Mouse (Mus musculus): ENCODE measurements around the gene Pkd1l1.

Pkd1l1 gene

DNA sequence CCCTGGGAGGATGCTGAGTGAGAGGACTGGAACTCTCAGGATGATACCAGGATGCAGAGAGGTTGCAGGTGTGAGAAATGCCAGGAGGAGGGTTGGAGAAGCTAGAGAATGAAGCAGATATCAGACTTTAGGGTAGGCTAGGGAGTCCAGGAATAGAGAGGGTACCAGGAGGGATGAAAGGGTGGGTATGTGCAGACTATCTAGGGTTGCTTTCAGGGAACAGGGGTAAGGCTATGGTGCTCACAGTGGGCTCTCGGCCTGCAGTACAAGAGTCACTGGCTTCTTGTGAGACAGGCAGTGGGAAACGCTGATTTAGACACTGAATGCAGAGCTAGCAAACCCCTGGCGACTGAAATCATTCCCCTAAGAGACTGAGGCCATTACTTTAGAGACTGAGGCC, at the start of gene Pkd1l1:
Gene Pkd1l1 (minus strand): TSS at position 101 of the 400 bp plus-strand sequence.
- in situ Hi-C loops (cut with MboI, MseI) = loop anchor here (5.0 kb wide), 1 partner anchor 74 kb away; the partner anchor contains the start of genes Gm11992 and Sun3

DNA sequence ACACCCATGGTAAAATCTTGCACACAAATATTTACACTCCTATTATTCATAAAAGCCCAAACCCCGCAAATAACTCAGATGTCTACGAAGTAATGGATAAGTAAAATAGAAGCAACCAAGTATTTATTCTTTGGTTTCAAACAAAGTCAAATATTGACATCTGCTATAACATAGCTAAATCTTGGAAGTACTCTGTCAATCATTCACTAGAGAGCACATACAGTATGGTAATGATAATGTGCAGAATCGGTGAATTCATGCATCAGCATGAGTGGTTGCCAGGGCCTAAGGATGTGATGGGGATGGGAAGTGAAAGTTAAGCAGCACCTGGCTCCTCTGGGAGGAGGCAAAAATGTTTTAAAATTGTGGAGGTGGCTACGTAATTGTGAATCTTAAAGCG, 47.1 kb upstream of the Pkd1l1 start:
- in situ Hi-C loops (cut with MboI, MseI) = no loop called here

DNA sequence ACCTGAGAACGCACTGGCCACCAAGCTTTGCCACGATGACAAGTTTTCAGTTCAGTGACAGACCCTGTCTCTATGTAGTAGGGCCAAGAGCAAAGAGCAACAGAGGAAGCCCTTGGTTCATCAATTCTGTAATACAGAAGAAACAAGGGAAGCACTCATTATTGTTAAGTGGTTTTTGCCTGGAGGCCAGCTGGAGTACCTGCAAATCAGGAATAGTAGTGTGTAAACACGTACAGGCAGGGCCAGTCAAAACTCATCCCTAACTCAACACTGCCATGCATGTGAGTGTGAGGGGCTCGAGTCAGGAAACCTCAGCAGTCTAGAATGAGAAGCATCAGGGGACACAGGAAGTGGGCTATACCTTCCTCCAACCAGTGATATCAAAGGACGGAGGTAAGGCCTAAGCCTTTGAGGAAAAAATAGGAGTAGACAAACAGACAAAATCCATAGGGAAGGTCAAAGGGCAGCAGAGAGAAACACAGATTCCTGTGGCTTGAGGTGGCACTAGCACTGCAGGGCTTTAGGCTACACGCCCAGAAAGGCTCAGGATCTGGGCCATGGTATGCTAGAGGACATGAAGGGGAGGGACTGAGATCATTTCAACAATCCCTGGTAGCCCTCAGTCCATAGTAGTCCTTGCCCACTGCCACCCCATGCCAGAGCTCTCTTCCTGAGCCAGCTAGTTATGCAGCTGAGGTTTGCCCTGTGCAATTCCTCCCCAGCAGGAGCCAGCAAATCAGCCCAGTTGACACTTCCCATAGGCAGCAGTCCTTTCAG, 45.6 kb upstream of the Pkd1l1 start:
- in situ Hi-C loops (cut with MboI, MseI) = no loop called here

DNA sequence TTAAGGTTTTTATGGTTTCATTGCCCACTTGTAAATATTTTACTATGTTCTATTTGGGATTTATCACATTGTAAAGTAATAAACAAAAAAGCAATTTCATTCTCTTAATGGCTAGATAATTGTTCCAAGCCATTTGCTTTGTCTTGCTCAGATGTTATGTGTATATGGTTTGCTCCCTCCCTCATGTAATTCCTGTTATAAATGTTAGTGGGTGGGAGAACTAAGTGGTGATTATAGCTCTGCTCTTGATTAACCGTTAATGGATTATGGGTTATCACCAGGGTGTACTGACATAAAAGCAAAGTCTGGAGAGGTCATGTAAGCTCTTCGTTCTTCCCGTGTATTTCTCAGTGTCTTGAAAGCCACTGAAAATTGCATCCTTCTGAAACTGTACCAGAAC, 41.7 kb upstream of the Pkd1l1 start:
- in situ Hi-C loops (cut with MboI, MseI) = no loop called here

DNA sequence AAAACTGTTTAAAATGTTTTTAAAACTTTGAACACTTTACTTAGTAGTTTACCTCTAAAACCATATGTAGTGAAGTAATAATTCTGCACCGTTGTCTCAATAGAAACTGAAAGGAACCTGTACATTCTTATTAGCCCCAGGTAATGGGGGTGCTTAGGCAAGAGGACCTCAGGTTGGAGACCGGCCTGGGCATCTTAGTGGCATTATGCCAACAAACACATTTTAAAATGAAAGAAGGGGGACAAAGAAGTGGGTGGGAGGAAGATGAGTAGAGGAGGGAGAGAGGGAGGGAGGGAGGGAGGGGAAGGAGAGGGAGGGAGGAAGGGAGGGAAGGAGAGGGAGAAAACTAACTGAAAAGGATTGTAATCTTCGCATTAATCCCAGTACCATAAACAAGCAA, 38.3 kb upstream of the Pkd1l1 start:
- in situ Hi-C loops (cut with MboI, MseI) = no loop called here

DNA sequence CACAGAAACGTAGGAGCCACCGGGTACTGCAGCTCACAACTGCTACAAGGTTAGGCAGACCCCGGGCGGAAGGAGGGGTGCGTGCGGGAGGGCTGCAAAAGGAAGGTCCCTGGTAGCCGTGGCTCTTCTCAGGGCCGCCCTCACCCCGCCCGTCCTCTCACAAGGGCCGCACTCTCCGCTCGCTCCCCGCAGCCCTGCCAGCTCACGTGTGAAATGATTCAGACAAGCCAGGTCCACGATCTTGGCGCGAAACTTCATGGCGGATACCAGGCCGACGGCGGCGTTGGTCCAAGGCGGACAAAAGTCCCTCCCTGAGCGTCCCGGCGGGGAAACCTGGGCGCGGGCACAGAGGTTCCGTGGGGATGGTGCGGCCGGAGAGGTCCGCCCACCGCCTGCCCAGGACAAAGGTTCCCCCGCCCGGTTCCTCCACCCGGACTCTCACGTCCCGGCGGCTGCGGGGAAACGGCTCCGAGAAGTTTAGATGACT, 37.8 kb upstream of the Pkd1l1 start, which contains the start of gene Hus1:
Gene Hus1 (minus strand): TSS at position 339 of the 487 bp plus-strand sequence.
- in situ Hi-C loops (cut with MboI, MseI) = no loop called here

DNA sequence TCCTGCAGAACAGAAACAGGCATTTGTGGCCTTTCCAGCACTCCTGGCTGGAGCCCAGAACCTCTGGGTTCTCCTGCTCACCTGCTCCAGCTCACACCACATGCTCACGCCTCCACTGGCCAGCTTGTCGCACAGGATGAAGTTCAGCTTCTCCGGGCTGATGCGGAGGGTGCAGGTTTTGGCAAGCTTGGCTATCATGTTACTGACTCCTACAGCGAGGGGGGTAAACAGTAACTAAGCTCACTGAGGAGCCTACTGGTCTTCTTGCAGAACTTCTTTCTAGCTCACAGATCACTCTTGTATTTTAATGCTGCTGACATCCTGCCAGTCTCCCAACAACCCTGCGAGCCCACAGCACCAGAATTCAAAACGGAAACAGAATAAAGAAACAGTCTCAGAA, 37.4 kb upstream of the Pkd1l1 start:
- in situ Hi-C loops (cut with MboI, MseI) = no loop called here

DNA sequence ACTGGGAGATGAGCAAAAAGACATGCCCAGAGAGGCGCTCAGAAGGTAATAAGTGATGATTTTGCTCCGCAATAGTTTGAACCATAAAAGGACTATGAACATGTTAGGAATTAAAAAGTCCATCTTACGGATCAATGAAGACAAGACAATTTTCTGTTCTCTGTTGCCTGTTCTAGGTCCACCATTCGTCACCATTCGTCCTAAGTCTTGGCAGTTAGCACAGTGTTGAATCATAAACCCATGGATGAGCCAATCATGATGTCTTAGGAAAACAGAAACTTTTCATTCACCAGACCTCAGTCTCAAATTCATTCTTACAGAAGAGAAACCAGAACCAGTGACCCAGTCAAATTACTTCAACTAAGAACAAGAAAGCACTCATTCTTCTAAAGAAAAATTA, 35.7 kb upstream of the Pkd1l1 start:
- in situ Hi-C loops (cut with MboI, MseI) = no loop called here

DNA sequence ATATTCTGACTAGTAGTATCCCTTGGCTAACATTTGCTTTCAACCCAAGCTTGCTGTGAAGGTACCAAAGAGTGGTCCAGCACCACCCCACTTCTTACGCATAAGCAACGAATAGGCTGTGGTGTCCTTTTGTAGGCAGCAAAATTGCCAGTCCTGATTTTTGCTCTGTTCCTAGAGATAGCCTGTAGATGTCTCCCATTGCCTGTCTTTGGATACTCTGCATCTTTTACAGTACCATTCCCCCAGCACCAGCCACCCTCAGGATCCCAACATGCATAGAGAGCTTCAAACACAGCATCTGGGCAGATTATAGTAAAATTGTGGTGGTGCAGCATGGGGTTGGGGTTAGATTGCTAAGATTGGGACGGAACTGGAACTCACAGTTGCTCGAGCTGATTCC, 15.0 kb upstream of the Pkd1l1 start:
- in situ Hi-C loops (cut with MboI, MseI) = no loop called here

DNA sequence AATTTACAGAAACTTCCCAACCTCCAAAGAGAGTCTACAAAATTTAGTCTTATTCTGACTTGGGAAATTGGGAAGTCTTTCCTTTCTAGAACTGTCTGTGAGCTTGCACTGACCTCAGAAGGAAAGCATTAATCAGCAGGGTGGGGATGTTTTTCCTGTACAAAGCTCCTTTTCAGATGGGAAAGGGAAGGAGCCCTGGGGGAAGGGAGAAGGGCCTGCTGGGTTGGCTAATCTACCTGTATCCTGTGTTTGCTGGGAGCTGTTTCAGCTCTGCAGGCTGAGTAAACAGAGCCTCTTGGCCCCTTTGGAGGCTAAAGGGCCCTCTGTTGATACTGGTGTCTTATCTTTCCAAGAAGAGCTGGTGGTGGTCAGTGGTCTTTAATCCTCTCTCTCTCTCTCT, 13.0 kb upstream of the Pkd1l1 start:
- in situ Hi-C loops (cut with MboI, MseI) = no loop called here

DNA sequence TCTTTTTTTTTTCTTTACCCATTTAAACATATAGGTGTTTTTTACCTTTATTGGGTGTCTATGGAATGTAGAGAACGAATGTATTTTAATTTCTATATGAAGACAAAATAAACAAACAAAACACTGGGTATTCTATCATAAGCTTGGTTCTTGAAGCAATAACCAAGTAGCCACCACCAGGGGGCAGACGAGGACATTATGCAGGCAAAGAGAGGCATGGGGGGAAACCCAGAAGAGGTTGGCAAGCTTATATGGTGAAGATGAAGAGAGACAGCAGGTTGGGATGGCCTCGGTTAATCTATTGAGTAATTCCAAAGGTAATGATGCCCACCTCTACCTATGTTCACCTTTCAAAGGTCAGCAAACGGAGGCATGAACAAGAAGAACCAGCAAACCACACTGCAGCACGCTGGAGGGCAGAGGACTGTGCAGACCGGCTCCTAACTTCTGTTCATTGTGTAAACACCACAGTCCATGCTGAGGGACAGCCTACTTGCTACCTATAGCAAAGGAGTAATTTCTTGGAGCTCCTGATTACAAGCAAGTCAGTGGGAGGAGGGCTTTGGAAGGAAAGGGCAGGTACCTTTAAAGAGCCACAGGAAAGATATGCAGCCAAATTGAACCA, 10.3 kb upstream of the Pkd1l1 start:
- in situ Hi-C loops (cut with MboI, MseI) = loop anchor here (5.0 kb wide), 1 partner anchor 154 kb away; no protein-coding TSS in a partner anchor

DNA sequence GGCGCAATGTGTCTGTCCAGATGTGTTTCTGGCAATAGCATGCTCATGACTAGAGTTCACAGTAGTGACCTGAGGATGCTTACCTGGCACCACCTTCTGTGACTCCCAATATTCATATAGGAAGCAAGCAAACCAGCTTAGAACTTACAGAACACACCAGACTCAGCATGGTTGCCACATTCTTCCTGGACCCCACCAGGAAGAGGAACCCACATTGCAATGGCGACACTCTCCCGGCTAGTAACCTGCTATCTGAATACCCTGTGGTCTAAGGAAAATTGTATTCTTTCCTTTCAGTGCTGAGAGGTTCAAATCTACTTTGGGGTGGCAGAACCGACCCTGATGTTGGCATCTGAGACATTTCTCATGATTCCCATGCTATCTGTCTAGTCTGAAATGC, 5.1 kb upstream of the Pkd1l1 start:
- in situ Hi-C loops (cut with MboI, MseI) = no loop called here

DNA sequence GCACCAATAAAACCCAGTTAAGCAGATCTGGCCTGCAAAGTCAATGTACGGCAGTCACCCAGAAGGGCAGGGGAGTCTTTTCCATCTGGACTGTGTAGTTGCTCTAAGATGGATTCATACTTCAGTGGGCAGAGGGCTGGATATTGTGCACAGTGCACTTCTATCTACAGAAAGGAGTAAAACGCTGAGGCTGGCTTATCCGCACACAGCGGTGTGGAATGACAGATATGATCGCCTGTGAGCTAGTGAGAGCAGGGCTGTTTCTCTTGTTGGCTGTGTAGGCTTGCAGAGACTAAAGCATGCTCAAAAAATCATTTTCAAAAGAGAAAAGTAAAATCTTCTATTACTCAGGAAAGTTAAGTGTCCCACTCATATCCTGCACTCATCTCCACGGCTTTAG, 973 bp downstream of the Pkd1l1 start:
- in situ Hi-C loops (cut with MboI, MseI) = loop anchor here (5.0 kb wide), 1 partner anchor 75 kb away; the partner anchor contains the start of genes Gm11992 and Sun3

DNA sequence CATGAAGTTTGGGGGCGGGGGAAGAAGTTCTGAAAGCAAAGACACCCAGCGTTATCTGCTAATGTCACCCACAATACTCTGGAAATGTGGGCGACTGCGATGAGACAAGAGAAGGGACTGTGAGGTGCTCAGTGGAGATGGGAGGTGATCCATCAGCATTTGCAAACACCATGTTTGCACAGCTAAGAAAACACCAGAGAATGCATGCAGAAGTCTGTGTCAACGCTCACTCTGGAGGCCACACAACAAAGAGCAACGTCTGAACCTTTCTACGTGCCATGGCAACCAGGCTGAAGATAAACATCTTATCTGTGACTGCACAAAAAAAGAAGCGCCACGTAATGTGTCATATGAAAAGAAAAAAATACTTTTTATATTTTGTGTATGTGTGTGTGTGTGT, 2.6 kb downstream of the Pkd1l1 start:
- in situ Hi-C loops (cut with MboI, MseI) = loop anchor here (5.0 kb wide), 1 partner anchor 77 kb away; the partner anchor contains the start of genes Gm11992 and Sun3

DNA sequence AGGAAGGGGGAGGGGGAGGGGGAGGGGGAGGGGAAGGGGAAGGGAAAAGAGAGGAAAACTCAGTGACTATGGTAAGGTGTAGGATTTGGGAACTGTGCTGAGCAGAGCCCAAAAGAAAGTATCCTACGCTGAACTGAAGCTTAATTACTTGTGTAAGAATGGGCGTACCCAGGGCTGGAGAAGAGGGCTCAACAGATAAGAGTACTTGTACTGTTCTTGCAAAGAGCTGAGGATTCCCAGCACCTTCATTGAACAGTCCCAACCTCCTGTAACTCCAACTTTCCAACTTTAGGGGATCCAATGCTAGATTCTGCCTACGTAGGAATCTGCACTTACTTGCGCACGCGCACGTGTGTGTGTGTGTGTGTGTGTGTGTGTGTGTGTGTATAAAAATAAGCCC, 5.0 kb downstream of the Pkd1l1 start:
- in situ Hi-C loops (cut with MboI, MseI) = no loop called here

DNA sequence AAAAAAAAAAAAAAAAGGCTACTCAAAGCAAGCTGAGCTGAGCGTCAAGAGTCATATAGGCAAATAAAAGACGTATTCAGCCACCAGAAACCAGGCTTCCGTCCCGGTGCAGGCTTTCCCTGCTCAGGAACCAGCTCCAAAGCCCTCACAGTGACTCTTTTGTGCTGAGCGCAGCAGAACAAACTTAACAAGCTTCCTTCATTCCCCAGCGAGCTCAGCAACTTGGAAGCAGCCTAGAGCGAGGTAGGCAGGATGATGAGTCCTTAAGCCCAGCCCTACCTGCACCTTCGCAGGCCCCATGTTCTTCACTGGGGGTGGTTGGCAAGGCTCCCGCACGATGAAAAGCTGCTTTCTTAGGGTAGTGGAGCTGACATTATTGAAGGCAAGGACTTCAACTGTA, 14.5 kb downstream of the Pkd1l1 start:
- in situ Hi-C loops (cut with MboI, MseI) = no loop called here

DNA sequence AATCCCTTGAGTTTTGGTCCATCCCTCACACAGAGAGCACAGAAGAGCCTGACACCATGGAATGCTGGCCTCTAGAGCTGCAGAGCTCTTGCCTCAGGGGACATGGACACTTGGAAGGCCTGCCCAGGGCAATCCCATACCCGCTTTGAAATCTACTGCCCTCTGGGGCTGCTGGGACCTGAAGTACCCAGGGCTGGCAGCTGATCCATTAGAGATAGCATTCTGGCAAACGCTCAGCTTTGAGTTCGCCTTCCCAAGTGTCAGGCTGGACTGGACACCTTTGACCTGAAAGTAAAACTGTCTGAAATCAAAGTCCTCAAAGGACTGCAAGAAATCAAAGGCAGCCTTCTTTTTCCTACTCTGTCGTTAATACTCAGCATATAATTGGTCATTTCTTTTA, 15.0 kb downstream of the Pkd1l1 start:
- in situ Hi-C loops (cut with MboI, MseI) = no loop called here

DNA sequence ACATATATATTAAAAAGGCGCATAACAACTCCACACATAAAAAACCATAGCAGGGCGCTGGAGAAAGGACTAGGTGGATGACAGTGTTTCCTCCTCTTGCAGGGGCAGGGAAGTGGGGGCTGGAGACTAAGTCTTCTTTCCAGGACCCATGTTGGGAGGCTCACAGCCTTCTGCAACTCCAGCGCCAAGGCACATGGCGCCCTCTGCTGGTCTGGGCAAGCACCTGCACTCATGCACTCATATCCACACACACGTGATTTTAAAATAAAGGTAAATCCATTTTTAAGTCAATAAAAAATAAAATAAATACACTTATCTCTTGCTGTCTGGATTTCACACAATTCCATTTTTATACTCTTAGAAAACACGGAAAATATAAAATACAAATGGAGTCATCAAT, 16.0 kb downstream of the Pkd1l1 start:
- in situ Hi-C loops (cut with MboI, MseI) = no loop called here

DNA sequence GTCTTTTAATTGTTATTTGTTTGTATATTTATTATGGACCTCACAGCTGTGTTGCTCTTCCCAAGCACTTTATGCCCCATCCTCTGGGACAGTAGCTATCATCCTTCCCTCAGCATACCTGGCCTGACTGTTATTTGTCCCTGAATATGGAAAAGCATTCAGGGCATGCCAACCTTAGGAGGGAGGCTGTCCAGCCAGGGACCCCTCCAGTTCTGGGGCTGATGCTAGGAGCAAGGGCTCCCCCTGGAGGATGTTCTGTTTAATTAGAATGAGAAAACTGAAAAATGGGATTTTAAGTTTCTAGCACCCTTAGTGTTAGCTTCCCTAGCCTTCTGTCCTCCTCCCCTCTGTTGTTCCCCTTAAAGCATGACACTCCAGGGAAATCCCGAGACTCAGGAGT, 17.4 kb downstream of the Pkd1l1 start:
- in situ Hi-C loops (cut with MboI, MseI) = no loop called here

DNA sequence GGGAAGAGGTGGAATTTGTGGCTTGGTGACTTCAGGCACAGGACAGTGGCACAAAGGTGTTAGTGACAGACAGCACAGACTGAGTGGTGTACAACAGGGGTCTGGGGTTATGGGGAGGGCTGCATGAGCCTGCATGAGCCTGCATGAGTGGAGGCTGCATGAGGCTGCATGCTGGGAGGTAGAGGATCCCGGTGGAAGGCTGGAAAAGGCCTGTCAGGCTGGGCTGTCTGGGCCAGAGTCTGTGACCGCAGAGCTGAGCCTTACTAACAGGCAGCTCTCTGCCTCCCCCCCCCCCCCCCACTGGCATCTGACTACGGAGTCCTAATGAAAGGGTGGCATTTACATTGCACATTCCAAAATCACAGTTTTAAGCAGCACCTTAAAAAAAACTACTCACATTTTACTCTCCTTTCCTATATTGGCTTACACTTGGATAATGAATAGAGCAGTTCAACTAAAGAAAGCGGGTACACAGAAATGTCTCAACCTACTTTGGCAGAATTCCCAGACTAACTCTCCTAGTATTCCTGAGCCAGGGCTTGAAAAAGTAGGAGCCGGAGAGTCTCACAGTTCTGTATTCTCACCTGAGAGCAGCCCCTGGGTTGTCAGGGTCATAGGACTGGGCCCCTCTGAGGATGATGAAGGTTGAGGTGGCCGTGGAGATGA, 23.2 kb downstream of the Pkd1l1 start:
- in situ Hi-C loops (cut with MboI, MseI) = no loop called here

DNA sequence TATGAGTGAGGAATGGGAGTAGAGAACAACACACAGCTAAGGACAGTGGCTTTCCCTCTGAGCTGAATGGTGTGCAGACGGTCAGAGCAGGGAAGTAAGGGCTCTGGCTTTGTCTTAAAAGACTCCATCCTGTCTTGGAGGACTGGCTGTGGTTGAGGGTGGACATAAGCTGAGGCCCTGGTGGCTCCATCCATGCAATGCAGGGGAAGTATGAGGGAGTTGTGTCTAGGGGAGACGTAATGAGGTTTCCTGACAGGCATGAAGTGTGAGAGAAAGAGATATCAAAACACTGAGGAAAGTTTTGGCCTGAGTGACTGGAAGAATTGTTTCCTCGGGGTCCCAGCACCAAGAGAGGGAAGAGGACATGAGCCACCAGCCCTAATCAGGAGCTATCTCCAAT, 24.2 kb downstream of the Pkd1l1 start:
- in situ Hi-C loops (cut with MboI, MseI) = no loop called here

DNA sequence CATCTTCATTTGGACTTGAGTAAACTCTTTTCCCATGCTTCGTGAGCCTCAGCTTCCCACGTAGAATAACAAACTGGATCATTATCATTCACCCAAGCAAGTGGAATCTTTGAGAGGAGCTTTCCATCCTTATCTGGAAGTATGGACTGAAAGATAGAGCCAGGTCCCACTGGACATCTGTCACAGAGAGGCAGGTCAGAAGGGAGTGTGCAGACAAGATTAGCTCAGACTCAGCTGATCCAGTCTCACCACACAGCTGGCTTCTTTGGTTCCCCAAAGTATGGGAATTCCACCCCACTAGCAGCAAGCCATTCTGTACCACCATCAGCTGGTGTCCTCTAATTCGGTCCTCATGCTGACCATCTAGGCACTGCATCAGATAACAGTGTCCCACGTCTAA, 29.0 kb downstream of the Pkd1l1 start:
- in situ Hi-C loops (cut with MboI, MseI) = loop anchor here (5.0 kb wide), 1 partner anchor 52 kb away; no protein-coding TSS in a partner anchor
